Mouse (Mus musculus) embryonic fibroblast, embryonic 13.5 days (primary cell): ENCODE results near the gene Kif24. TPM values are rescaled to one million over a fixed set of nuclear protein-coding genes. Genes with fewer than 3 reads are reported as not detected.

Source experiments
- H3K27ac ChIP-seq: 2 replicates; pipeline ENCODE4 v1.5.1; 2012; ENCODE audit warnings: low read length, control low read depth, inconsistent platforms; ENCODE audit not compliant: insufficient read depth
- H3K4me1 ChIP-seq: 2 replicates; pipeline ENCODE4 v1.6.1; 2011; ENCODE audit warnings: low read length; ENCODE audit not compliant: control insufficient read depth, insufficient read depth
- H3K4me3 ChIP-seq: 2 replicates; pipeline ENCODE4 v1.5.1; 2011; ENCODE audit warnings: mild to moderate bottlenecking, control low read depth, low read length; ENCODE audit not compliant: insufficient read depth
- CTCF ChIP-seq: IDR thresholded peaks from 2 replicates; pipeline ENCODE4 v1.5.1; 2011; ENCODE audit warnings: mild to moderate bottlenecking, control low read depth, low read length, moderate library complexity, borderline replicate concordance; ENCODE audit not compliant: insufficient read depth
- POLR2A ChIP-seq: IDR thresholded peaks from 2 replicates; pipeline ENCODE4 v1.6.1; 2011; ENCODE audit warnings: low read depth, mild to moderate bottlenecking, control low read depth, low read length, moderate library complexity
- polyA plus RNA-seq: library from polyadenylated mRNA; stranded (reverse); fragments of >200 nt; gene quantifications from 2 replicates; pipeline ENCODE4 v1.2.4, GENCODE M21; 2011; ENCODE audit warnings: low read depth; ENCODE audit not compliant: missing spikeins, insufficient read length

Kif24 gene
- polyA plus RNA-seq, 1 experiment: 5.8 TPM

DNA sequence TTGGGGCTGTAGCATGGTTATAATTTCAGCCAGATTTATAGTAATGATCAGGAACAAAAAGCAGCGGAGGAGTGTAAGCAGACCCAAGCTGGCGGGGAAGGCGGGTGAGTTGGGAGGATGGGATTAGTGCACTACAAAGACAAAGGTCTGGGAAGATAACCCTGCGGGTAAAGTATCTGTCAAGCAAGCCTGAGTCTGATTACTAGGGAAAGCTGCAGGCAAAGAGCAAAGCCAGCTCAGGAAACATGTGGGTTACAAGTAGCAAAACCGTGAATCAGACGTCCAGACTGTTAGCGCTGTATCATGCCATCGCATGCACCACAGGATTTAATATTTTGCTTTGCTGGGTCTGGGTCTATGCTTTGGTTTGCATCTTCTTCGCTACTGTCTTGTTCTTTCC, 58.1 kb downstream of the Kif24 start:
- TF ChIP-seq CTCF: no peak
- TF ChIP-seq POLR2A: no peak
- H3K4me3 ChIP-seq: no peak overlapping the region
- no peak overlapping the region for H3K27ac ChIP-seq
- no peaks in the 10 kb centered on the region for H3K4me1 ChIP-seq

DNA sequence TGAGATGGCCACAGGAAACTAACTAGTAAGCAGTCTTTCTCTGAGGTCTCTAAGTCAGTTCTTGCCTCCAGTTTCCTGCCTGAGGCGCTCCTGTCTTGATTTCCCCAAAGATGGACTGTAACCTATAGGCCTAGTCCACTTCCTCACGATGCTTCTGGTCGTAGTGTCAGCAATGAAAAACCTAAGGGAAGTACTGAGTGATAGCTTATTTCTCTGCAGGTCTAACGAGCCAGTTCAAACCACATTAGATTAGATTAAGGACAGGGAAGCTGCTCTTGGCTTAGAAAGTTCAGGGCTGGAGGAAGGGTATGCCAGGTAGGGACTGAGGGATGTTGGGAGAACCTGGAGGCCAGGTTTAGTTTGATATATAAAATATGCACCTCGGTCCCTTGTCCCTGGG, 63.1 kb downstream of the Kif24 start:
- H3K4me1 ChIP-seq: no peaks in the 10 kb centered on the region

DNA sequence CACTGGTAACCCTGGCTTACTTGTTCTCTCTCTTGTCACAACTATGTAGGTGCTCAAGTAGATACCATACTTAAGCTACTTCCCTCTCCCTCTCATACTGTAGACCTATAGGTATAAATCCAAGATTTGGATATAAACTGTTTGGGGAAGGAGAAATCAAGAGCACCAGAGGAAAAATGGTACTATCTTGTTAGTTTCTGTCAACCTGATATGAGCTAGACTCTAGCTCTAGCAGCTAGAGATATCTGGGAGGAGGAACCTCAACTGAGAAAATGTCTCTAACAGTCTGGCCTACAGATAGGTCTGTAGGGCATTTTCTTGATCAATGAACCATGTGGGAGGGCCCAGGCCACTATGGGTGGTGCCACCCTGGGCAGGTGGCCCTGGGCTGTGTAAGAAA, 63.5 kb downstream of the Kif24 start:
- H3K4me3 ChIP-seq: no peak overlapping the region
- no peak overlapping the region for H3K27ac ChIP-seq
- H3K4me1 ChIP-seq: no peaks in the 10 kb centered on the region
- TF ChIP-seq POLR2A (no peak), CTCF (no peak)

More for the DNA sequence above, 63.1 kb downstream of the Kif24 start:
- TF ChIP-seq POLR2A (no peak), CTCF (no peak)
- Histone ChIP-seq H3K4me3 (no peak overlapping the region), H3K27ac (no peak overlapping the region)

DNA sequence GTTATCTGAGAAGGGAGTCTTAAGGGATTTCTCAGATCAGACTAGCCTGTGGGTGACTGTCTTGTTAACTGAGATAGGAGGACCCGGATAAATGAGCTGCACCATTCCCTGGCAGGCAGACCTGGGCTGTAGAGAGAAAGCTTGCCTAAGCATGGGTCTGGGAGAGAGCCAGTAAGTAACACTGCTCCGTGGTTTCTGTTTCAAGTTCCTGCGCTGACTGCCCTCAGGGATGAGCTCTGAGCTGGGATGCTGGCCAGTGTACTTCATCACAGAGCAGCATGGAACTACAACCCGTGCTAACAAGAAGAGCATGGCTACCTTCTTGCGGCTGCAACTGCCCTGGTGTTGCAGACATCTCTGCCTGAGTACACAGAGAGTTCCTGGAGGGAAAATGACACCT, 64.8 kb downstream of the Kif24 start:
- TF ChIP-seq CTCF (no peak), POLR2A (no peak)

DNA sequence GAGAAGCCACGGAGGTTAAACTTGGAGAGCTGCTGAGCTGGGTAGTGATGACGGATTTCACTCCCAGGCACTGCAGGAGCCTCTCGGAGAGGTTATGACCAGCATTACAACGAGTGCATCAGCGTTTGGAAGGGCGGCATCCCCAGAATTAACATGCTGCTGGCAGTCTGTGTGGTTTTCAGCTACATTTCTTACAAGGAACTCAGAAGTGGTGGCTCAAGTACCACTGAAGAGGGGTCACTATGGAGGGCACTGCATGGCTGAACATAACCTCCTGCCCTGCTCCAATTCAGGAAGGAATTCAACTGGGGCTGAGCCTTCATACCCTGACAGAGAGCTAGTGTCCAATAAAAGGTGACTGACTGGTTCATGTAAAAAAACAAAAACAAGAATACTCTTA, 66.3 kb downstream of the Kif24 start:
- Histone ChIP-seq H3K4me1 (no peaks in the 10 kb centered on the region), H3K27ac (no peak overlapping the region), H3K4me3 (no peak overlapping the region)
- no peak for TF ChIP-seq CTCF
- no peak for TF ChIP-seq POLR2A

More for the DNA sequence above, 64.8 kb downstream of the Kif24 start:
- no peak overlapping the region for H3K27ac ChIP-seq
- no peak overlapping the region for H3K4me3 ChIP-seq
- no peaks in the 10 kb centered on the region for H3K4me1 ChIP-seq

DNA sequence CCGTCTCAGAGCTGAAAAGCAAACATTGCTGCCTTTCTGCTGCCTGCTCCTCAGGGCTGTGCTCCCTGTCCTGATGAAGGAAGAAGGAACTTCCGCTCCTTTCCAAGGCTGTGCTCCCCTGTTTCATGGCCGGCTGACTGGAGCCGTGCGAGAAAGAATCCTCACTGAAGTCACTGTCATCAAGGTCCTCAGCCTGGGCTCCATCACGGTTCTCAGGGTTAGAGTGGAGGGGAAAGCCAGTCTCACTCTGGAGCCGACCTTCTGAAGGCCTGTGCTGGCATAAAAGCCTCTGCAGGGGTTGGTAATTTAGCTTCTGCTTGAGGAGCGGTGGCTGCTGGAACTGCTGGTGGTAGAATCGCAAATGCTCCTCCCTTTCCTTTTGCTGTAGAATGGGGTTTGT, 70.0 kb downstream of the Kif24 start:
- no peak for TF ChIP-seq POLR2A
- TF ChIP-seq CTCF: no peak
- Histone ChIP-seq H3K4me1 (no peaks in the 10 kb centered on the region), H3K27ac (no peak overlapping the region), H3K4me3 (no peak overlapping the region)

DNA sequence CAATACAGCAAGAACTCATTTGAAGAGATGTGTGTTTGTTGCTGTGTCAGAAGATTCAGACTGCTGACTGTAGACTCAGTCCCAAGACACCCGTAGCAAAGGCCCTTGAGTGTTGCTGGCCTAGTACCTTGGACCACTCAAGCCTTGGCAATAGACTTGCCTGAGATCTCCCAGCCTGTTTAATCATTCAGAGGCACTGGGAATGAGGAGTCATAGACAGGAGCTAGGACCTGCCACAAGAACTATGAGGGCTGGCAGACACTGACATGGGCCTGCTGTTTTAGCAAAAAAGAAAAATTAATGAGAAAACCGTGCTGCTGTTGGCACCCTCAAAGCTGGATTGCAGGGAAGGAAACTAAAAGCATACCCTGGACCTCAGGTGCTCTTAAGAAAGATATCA, 73.7 kb downstream of the Kif24 start:
- TF ChIP-seq POLR2A: no peak
- TF ChIP-seq CTCF: no peak
- no peaks in the 10 kb centered on the region for H3K4me1 ChIP-seq

DNA sequence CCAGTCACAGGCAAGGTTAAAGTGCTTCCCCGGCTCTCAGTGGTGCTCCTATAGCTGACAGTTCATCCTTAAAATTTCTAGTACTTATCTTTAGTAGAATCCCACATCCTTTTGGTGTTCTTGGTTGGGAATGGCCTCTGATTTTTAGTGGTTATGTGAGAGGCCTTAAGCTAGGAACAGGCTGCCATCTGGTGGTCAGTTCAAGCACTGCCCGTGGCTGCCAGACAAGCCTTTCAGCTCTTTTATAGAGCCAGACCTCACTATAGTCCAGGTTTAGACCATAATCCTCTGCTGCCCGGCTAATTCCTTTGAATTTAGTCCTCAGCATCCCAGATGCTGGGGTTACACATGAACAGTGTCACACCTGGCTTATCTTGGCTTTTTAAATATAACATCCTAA, 74.6 kb downstream of the Kif24 start:
- Histone ChIP-seq H3K27ac (no peak overlapping the region), H3K4me3 (no peak overlapping the region), H3K4me1 (no peaks in the 10 kb centered on the region)
- TF ChIP-seq POLR2A: no peak
- peak; percentile 77 for TF ChIP-seq CTCF

More for the DNA sequence above, 73.7 kb downstream of the Kif24 start:
- Histone ChIP-seq H3K4me3 (no peak overlapping the region), H3K27ac (no peak overlapping the region)

DNA sequence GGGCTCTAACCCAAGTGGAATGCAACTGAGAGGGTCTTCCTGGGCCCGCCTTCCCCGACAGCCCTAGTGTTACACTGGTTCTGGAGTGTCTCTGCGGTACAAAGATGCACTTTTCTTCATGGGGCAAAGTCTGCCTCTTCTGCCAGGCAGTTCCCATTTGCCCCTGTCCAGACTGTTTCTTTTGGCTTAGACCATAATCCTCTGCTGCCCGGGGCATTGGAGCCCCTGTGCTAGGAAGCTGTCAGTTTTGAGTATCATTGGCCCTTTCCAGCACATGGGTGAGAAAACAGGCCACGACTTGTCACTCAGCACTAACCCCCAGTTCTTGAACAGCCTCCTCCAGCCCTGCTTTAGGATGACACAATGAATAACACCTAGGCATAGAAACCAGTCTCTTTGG, 75.4 kb downstream of the Kif24 start:
- no peaks in the 10 kb centered on the region for H3K4me1 ChIP-seq
- H3K4me3 ChIP-seq: no peak overlapping the region

DNA sequence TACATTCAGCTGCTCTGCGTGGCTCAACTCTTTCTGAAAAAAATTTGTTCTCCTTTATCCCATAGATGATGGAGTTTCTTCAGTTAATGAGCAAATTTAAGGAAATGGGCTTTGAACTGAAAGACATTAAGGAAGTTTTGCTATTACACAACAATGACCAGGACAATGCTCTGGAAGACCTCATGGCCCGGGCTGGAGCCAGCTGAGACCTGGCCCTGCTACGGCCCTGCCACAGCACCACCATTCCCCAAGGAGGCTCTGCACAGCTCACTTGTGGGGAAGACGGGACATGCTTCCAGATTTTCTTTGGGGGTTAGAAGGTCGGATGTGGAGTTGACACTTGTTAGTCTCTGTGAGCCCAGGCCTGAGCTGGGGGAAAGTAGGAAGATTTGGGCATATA, 76.1 kb downstream of the Kif24 start:
- TF ChIP-seq CTCF (no peak), POLR2A (no peak)
- Histone ChIP-seq H3K4me1 (no peaks in the 10 kb centered on the region), H3K4me3 (no peak overlapping the region), H3K27ac (no peak overlapping the region)

More for the DNA sequence above, 75.4 kb downstream of the Kif24 start:
- TF ChIP-seq CTCF (no peak), POLR2A (no peak)
- no peak overlapping the region for H3K27ac ChIP-seq
